Mouse (Mus musculus) intestine, embryonic 14.5 days (tissue): ENCODE measurements around the gene Palm2. TPM values are rescaled to one million over a fixed set of nuclear protein-coding genes. Genes with fewer than 3 reads are reported as not detected.

Experiments
- ATAC-seq: fragments of 200-750 bp; cut with Nextera tagmentation; replicated peaks from 2 replicates; pipeline ENCODE4 v1.8.0; 2017; ENCODE audit warnings: low read depth, moderate number of reproducible peaks, moderate TSS enrichment, moderate library complexity; ENCODE audit not compliant: low FRiP score, low TSS enrichment
- DNase-seq: peaks from one replicate; pipeline ENCODE4 v3.0.0-alpha.2; 2018; ENCODE audit warnings: low spot score
- H3K27ac ChIP-seq: fragments of 300-500 bp; sonication (generic); 2 replicates; pipeline ENCODE4 v1.5.1; 2014; ENCODE audit warnings: low read depth, mild to moderate bottlenecking, control low read depth
- H3K27me3 ChIP-seq: fragments of 300-500 bp; sonication (generic); replicated peaks from 2 replicates; pipeline ENCODE4 v1.6.1; 2014; ENCODE audit warnings: low read length, control low read depth; ENCODE audit not compliant: control insufficient read depth, insufficient read depth
- H3K36me3 ChIP-seq: fragments of 300-500 bp; sonication (generic); 2 replicates; pipeline ENCODE4 v1.6.1; 2014; ENCODE audit warnings: low read length, control low read depth; ENCODE audit not compliant: control insufficient read depth, insufficient read depth
- H3K4me1 ChIP-seq: fragments of 300-500 bp; sonication (generic); replicated peaks from 2 replicates; pipeline ENCODE4 v1.6.1; 2014; ENCODE audit warnings: low read length, control low read depth, mixed read lengths; ENCODE audit not compliant: control insufficient read depth, insufficient read depth
- H3K4me2 ChIP-seq: fragments of 300-500 bp; sonication (generic); 2 replicates; pipeline ENCODE4 v1.6.1; 2014; ENCODE audit warnings: low read length
- H3K4me3 ChIP-seq: fragments of 300-500 bp; sonication (generic); 2 replicates; pipeline ENCODE4 v1.5.1; 2014; ENCODE audit warnings: low read depth, low read length, control low read depth, mixed read lengths
- H3K9ac ChIP-seq: fragments of 300-500 bp; sonication (generic); 2 replicates; pipeline ENCODE4 v1.6.1; 2014; ENCODE audit warnings: mild to moderate bottlenecking, low read length
- H3K9me3 ChIP-seq: fragments of 300-500 bp; sonication (generic); 2 replicates; pipeline ENCODE4 v1.6.1; 2016; ENCODE audit warnings: low read length, control low read depth; ENCODE audit not compliant: control insufficient read depth
- WGBS: fragments of 180-500 bp; shearing (Covaris S2); extraction: QIAGEN DNeasy Blood & Tissue Kit; methylation state at CpG from one replicate; pipeline ENCODE4 v1.1.7; 2014; 5-methylcytosine and 5-hydroxymethylcytosine counted together
- polyA plus RNA-seq: library from polyadenylated mRNA; unstranded; fragments of >200 nt; fragmentation: Nextera tagmentation; extraction: Ambion mirVana; gene quantifications from 2 replicates; pipeline ENCODE4 v1.2.1, GENCODE M21; 2014

The Palm2 gene
- polyA plus RNA-seq, 1 experiment from 2014 or later = 3.8 TPM

GRCm38 (mm10) chr4:57656388-57656787, 222.3 kb downstream of the Palm2 start:
- 94% methylated on average over 12 of the region's 12 CpGs for WGBS
- Histone ChIP-seq H3K9ac (no peak overlapping the region), H3K9me3 (no peaks in the 10 kb centered on the region), H3K27ac (no peak overlapping the region), H3K4me3 (no peak overlapping the region), H3K36me3 (peaks cover 6% of the 10 kb centered on the region; the same call in 1 of the 2 replicates), H3K4me2 (no peak overlapping the region), H3K27me3 (no peaks in the 10 kb centered on the region), H3K4me1 (peaks cover 4% of the 10 kb centered on the region; the same call in 1 of the 2 replicates)
- DNase-seq = no peak
- ATAC-seq = no peak

GRCm38 (mm10) chr4:57656861-57657260, 222.8 kb downstream of the Palm2 start:
- DNase-seq = no peak
- no peak overlapping the region for H3K4me2 ChIP-seq
- ATAC-seq = no peak
- no peaks in the 10 kb centered on the region for H3K27me3 ChIP-seq
- 89% methylated on average over 3 of the region's 3 CpGs for WGBS
- H3K4me1 ChIP-seq = peaks cover 4% of the 10 kb centered on the region; the same call in 1 of the 2 replicates
- no peak overlapping the region for H3K4me3 ChIP-seq
- peaks cover 6% of the 10 kb centered on the region; the same call in 1 of the 2 replicates for H3K36me3 ChIP-seq
- no peak overlapping the region for H3K27ac ChIP-seq
- H3K9ac ChIP-seq = no peak overlapping the region
- no peaks in the 10 kb centered on the region for H3K9me3 ChIP-seq

- no peak for DNase-seq
- peaks cover 3% of the 10 kb centered on the region; the same call in 1 of the 2 replicates for H3K36me3 ChIP-seq
- H3K9me3 ChIP-seq = no peaks in the 10 kb centered on the region
- no peak for ATAC-seq
- H3K4me3 ChIP-seq = no peak overlapping the region
- H3K4me1 ChIP-seq = peaks cover 4% of the 10 kb centered on the region; the same call in 1 of the 2 replicates
- H3K4me2 ChIP-seq = no peak overlapping the region
- H3K27me3 ChIP-seq = no peaks in the 10 kb centered on the region
- no peak overlapping the region for H3K27ac ChIP-seq
- no peak overlapping the region for H3K9ac ChIP-seq
- WGBS = 24% methylated on average over 4 of the region's 4 CpGs
These were observed 226.4 kb downstream of the Palm2 start for GRCm38 (mm10) chr4:57660470-57660869.

- Histone ChIP-seq H3K27me3 (no peaks in the 10 kb centered on the region), H3K36me3 (no peaks in the 10 kb centered on the region), H3K4me3 (no peak overlapping the region), H3K9me3 (no peaks in the 10 kb centered on the region), H3K4me2 (no peak overlapping the region), H3K27ac (no peak overlapping the region), H3K9ac (no peak overlapping the region), H3K4me1 (no peaks in the 10 kb centered on the region)
- 78% methylated on average over 3 of the region's 3 CpGs for whole genome bisulfite sequencing
- ATAC-seq (no peak), DNase-seq (no peak)
These were observed 232.1 kb downstream of the Palm2 start for GRCm38 (mm10) chr4:57666101-57666500.

GRCm38 (mm10) chr4:57670813-57671469, 236.9 kb downstream of the Palm2 start:
- Histone ChIP-seq H3K27me3 (no peaks in the 10 kb centered on the region), H3K27ac (peak overlapping the region; percentile 52), H3K9ac (no peak overlapping the region), H3K4me1 (peaks cover 20% of the 10 kb centered on the region; the same call in 1 of the 2 replicates), H3K4me2 (no peak overlapping the region), H3K4me3 (no peak overlapping the region), H3K9me3 (no peaks in the 10 kb centered on the region), H3K36me3 (no peaks in the 10 kb centered on the region)
- peak; percentile 53 for ATAC-seq
- DNase-seq = peak; percentile 76
- WGBS = 22% methylated on average over 7 of the region's 7 CpGs

GRCm38 (mm10) chr4:57672541-57672940, 238.5 kb downstream of the Palm2 start:
- H3K36me3 ChIP-seq = no peaks in the 10 kb centered on the region
- no peaks in the 10 kb centered on the region for H3K27me3 ChIP-seq
- no peak overlapping the region for H3K9ac ChIP-seq
- H3K4me1 ChIP-seq = peaks cover 20% of the 10 kb centered on the region; the same call in 1 of the 2 replicates
- H3K27ac ChIP-seq = no peak overlapping the region
- DNase-seq = no peak
- ATAC-seq = no peak
- WGBS = 79% methylated on average over 4 of the region's 4 CpGs
- no peak overlapping the region for H3K4me2 ChIP-seq
- no peaks in the 10 kb centered on the region for H3K9me3 ChIP-seq
- no peak overlapping the region for H3K4me3 ChIP-seq

- H3K9ac ChIP-seq = no peak overlapping the region
- H3K36me3 ChIP-seq = no peaks in the 10 kb centered on the region
- DNase-seq (peak; percentile 94), ATAC-seq (peak; percentile 64; the same call in 1 of the 2 replicates)
- 16% methylated on average over 12 of the region's 12 CpGs for WGBS
- peak overlapping the region; percentile 33; the same call in 1 of the 2 replicates for H3K4me2 ChIP-seq
- H3K9me3 ChIP-seq = no peaks in the 10 kb centered on the region
- H3K27ac ChIP-seq = 0 out of 2 replicates have a peak overlapping the region, but pooled peaks have one; percentile 19
- H3K27me3 ChIP-seq = no peaks in the 10 kb centered on the region
- peaks cover 20% of the 10 kb centered on the region; the same call in 1 of the 2 replicates for H3K4me1 ChIP-seq
- H3K4me3 ChIP-seq = no peak overlapping the region
These were observed 239.2 kb downstream of the Palm2 start for GRCm38 (mm10) chr4:57672996-57673906.

GRCm38 (mm10) chr4:57674351-57674750, 240.3 kb downstream of the Palm2 start:
- DNase-seq = no peak
- no peak overlapping the region for H3K4me2 ChIP-seq

More at GRCm38 (mm10) chr4:57674351-57674750, 240.3 kb downstream of the Palm2 start:
- no peak for ATAC-seq
- Histone ChIP-seq H3K4me3 (no peak overlapping the region), H3K4me1 (peaks cover 20% of the 10 kb centered on the region; the same call in 1 of the 2 replicates), H3K27ac (0 out of 2 replicates have a peak overlapping the region, but pooled peaks have one; percentile 48), H3K27me3 (no peaks in the 10 kb centered on the region), H3K36me3 (no peaks in the 10 kb centered on the region), H3K9me3 (no peaks in the 10 kb centered on the region), H3K9ac (no peak overlapping the region)
- 74% methylated on average over 7 of the region's 7 CpGs for WGBS
